Comparison of ENCODE assay signal across 11 mouse cellular contexts in the genomic region with DNA sequence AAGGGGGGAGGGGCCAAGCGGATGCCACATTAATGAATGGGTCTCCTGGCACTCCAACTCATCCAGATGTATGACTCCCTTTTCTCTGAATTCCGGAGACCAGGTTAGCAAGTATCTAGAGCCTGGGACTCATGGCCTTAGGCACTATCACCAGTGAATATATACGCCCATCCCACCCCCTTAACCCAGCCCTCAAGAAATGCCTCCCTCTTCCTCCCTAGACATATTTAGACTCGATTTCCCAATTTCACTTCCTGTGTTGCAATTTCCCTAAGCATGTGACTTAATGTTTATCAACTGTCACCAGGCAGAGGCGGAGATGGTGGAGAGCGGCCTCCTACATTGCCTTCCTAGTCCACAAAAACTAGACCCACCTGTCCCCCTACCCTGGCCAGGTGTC. TPM values are rescaled to one million over a fixed set of nuclear protein-coding genes. Genes with fewer than 3 reads are reported as not detected.
DNase-seq lines count a peak whose midpoint lies in the region; ATAC-seq and TF ChIP-seq lines count a peak whose summit lies in the region.
"Had no signal": no experiment of that assay in that cellular context is flagged by ENCODE, and none has a peak within 500 bp of the region (broad histone marks: within the 10 kb centered on the region; RNA-seq: fewer than 3 reads in every experiment).

No protein-coding gene starts in this region.

- peaks cover 6% of the 10 kb centered on the region for H3K9me3 ChIP-seq in heart, embryonic 13.5 days
- no peaks in the 10 kb centered on the region for H3K9me3 ChIP-seq in lung, embryonic 14.5 days (ENCODE audit: low read depth, low read length)
- no peaks in the 10 kb centered on the region for H3K9me3 ChIP-seq in stomach, postnatal 0 days (ENCODE audit: control insufficient read depth, low read length)
- H3K9me3 ChIP-seq in midbrain, embryonic 13.5 days, result 0 out of 2 replicates have a peak, but pooled peaks cover 3% of the 10 kb centered on the region

- DNase-seq in layer of hippocampus, adult 9-11 months, result peak; percentile 70
- DNase-seq in layer of hippocampus, postnatal 36 days, result no peak
- DNase-seq in lung, embryonic 14.5 days, result peak; percentile 75
- no peak for DNase-seq in stomach, postnatal 0 days (ENCODE audit: low spot score)
- DNase-seq in cerebellum, adult 2 months, result no peak
- DNase-seq: cerebellum, adult 11-12 months; thymus, postnatal 36 days had no signal

- TF ChIP-seq EP300 in stomach, postnatal 0 days (optimal IDR thresholded peaks at IDR 0.05), result no peak

- H3K27me3 ChIP-seq in heart, embryonic 13.5 days (replicated peaks), result no peaks in the 10 kb centered on the region
- no peaks in the 10 kb centered on the region for H3K27me3 ChIP-seq in lung, embryonic 14.5 days (ENCODE audit: insufficient read depth, low read length)
- H3K27me3 ChIP-seq in stomach, postnatal 0 days (ENCODE audit: control insufficient read depth, insufficient read depth, low read length), result no peaks in the 10 kb centered on the region
- no peaks in the 10 kb centered on the region for H3K27me3 ChIP-seq in midbrain, embryonic 13.5 days
- H3K27me3 ChIP-seq in cerebellum, adult 2 months (ENCODE audit: control insufficient read depth, insufficient read depth, low read length), result no peaks in the 10 kb centered on the region; the same call in 1 of the 2 replicates
- H3K27me3 ChIP-seq: limb, embryonic 15.5 days had no signal

- no peak for TF ChIP-seq CTCF in lung, embryonic 14.5 days (IDR thresholded peaks at IDR 0.05; ENCODE audit: low read depth)
- TF ChIP-seq CTCF in stomach, postnatal 0 days (IDR thresholded peaks at IDR 0.05; ENCODE audit: low read depth), result no peak
- no peak for TF ChIP-seq CTCF in cerebellum, adult 2 months (IDR thresholded peaks at IDR 0.05; ENCODE audit: borderline replicate concordance, insufficient read depth, low read depth, low read length)

- H3K4me3 ChIP-seq in heart, embryonic 13.5 days, result no peak overlapping the region
- no peak overlapping the region for H3K4me3 ChIP-seq in lung, embryonic 14.5 days (ENCODE audit: low read depth, low read length)
- H3K4me3 ChIP-seq in stomach, postnatal 0 days (ENCODE audit: low read depth, low read length), result no peak overlapping the region
- H3K4me3 ChIP-seq in midbrain, embryonic 13.5 days (replicated peaks), result no peak overlapping the region
- no peak overlapping the region for H3K4me3 ChIP-seq in cerebellum, adult 2 months (replicated peaks; ENCODE audit: insufficient read depth, low read depth, low read length)
- H3K4me3 ChIP-seq: erythroblast, embryonic 14.5 days; limb, embryonic 15.5 days had no signal

- H3K4me2 ChIP-seq in heart, embryonic 13.5 days, result no peak overlapping the region
- H3K4me2 ChIP-seq in lung, embryonic 14.5 days, result no peak overlapping the region
- H3K4me2 ChIP-seq in stomach, postnatal 0 days (replicated peaks; ENCODE audit: low read depth), result no peak overlapping the region
- H3K4me2 ChIP-seq in midbrain, embryonic 13.5 days (replicated peaks), result no peak overlapping the region
- H3K4me2 ChIP-seq: limb, embryonic 15.5 days had no signal

- peaks cover 41% of the 10 kb centered on the region for H3K4me1 ChIP-seq in heart, embryonic 13.5 days
- H3K4me1 ChIP-seq in lung, embryonic 14.5 days (ENCODE audit: insufficient read depth), result peaks cover 8% of the 10 kb centered on the region
- H3K4me1 ChIP-seq in stomach, postnatal 0 days (replicated peaks; ENCODE audit: control insufficient read depth, insufficient read depth), result no peaks in the 10 kb centered on the region
- no peaks in the 10 kb centered on the region for H3K4me1 ChIP-seq in midbrain, embryonic 13.5 days (replicated peaks)
- no peaks in the 10 kb centered on the region for H3K4me1 ChIP-seq in cerebellum, adult 2 months (ENCODE audit: control insufficient read depth, insufficient read depth, low read length)

- WGBS in heart, embryonic 13.5 days, result 66% methylated on average over 6 of the region's 6 CpGs
- 53% methylated on average over 6 of the region's 6 CpGs for WGBS in lung, embryonic 14.5 days
- 54% methylated on average over 6 of the region's 6 CpGs for WGBS in stomach, postnatal 0 days
- 83% methylated on average over 6 of the region's 6 CpGs for WGBS in midbrain, embryonic 13.5 days
- WGBS in cerebellum, adult 2 months, result 87% methylated on average over 6 of the region's 6 CpGs

- no peak overlapping the region for H3K9ac ChIP-seq in heart, embryonic 13.5 days
- no peak overlapping the region for H3K9ac ChIP-seq in lung, embryonic 14.5 days
- H3K9ac ChIP-seq in stomach, postnatal 0 days (ENCODE audit: low read length), result no peak overlapping the region
- H3K9ac ChIP-seq in midbrain, embryonic 13.5 days (replicated peaks), result no peak overlapping the region
- H3K9ac ChIP-seq: limb, embryonic 15.5 days had no signal

- 0 out of 2 replicates have a peak overlapping the region, but pooled peaks have one; percentile 21 for H3K27ac ChIP-seq in heart, embryonic 13.5 days (replicated peaks)
- no peak overlapping the region for H3K27ac ChIP-seq in lung, embryonic 14.5 days (ENCODE audit: low read depth)
- no peak overlapping the region for H3K27ac ChIP-seq in stomach, postnatal 0 days (replicated peaks)
- no peak overlapping the region for H3K27ac ChIP-seq in midbrain, embryonic 13.5 days
- no peak overlapping the region for H3K27ac ChIP-seq in cerebellum, adult 2 months (ENCODE audit: insufficient read depth, low read length)

- no peaks in the 10 kb centered on the region for H3K36me3 ChIP-seq in heart, embryonic 13.5 days
- no peaks in the 10 kb centered on the region for H3K36me3 ChIP-seq in lung, embryonic 14.5 days (ENCODE audit: insufficient read depth)
- H3K36me3 ChIP-seq in stomach, postnatal 0 days (ENCODE audit: control insufficient read depth, insufficient read depth, low read length), result no peaks in the 10 kb centered on the region
- no peaks in the 10 kb centered on the region for H3K36me3 ChIP-seq in midbrain, embryonic 13.5 days
- H3K36me3 ChIP-seq: limb, embryonic 15.5 days had no signal

- ATAC-seq in heart, embryonic 13.5 days (ENCODE audit: extremely low read depth, insufficient number of reproducible peaks, low FRiP score, low TSS enrichment), result no peak
- peak; percentile 44; the same call in 1 of the 2 replicates for ATAC-seq in lung, embryonic 14.5 days (ENCODE audit: insufficient read depth)
- peak; percentile 58; the same call in 1 of the 2 replicates for ATAC-seq in stomach, postnatal 0 days (ENCODE audit: low FRiP score, low TSS enrichment)
- ATAC-seq in midbrain, embryonic 13.5 days, result no peak

- no peak for TF ChIP-seq POLR2A in cerebellum, adult 2 months (IDR thresholded peaks at IDR 0.05; ENCODE audit: borderline replicate concordance, insufficient read depth, low read length)

RNA-seq across cellular contexts. Expression of a gene that starts 9.3 kb away (rescaled TPM):
- total RNA-seq in layer of hippocampus, postnatal 36 days (2021), result under 1 TPM in 1 of 2 experiments, not detected in 1; 0.50 TPM
- polyA plus RNA-seq in heart, embryonic 13.5 days (2015; fragmentation: Nextera tagmentation; extraction: Ambion mirVana), result not detected in 2 replicates
- not detected in 2 replicates for polyA plus RNA-seq in lung, embryonic 14.5 days (2014; fragmentation: Nextera tagmentation; extraction: Ambion mirVana)
- polyA plus RNA-seq in stomach, postnatal 0 days (2015; fragmentation: Nextera tagmentation; extraction: Ambion mirVana), result not detected in 2 replicates
- not detected in 2 replicates for polyA plus RNA-seq in midbrain, embryonic 13.5 days (2015; fragmentation: Nextera tagmentation; extraction: Ambion mirVana)
- polyA plus RNA-seq in cerebellum, adult 2 months (2012; rRNA removed), result not detected in 2 replicates
- polyA plus RNA-seq: erythroblast, embryonic 14.5 days; limb, embryonic 15.5 days had no signal

RNA-seq across cellular contexts. Expression of a gene that starts 33.0 kb away (rescaled TPM):
- 10 to 100 TPM; 77.1 to 81.3 TPM for total RNA-seq in layer of hippocampus, postnatal 36 days (2021)
- 145 and 149 TPM in 2 replicates for polyA plus RNA-seq in heart, embryonic 13.5 days (2015; fragmentation: Nextera tagmentation; extraction: Ambion mirVana)
- polyA plus RNA-seq in lung, embryonic 14.5 days (2014; fragmentation: Nextera tagmentation; extraction: Ambion mirVana), result 266 and 274 TPM in 2 replicates
- 53.6 and 56.6 TPM in 2 replicates for polyA plus RNA-seq in stomach, postnatal 0 days (2015; fragmentation: Nextera tagmentation; extraction: Ambion mirVana)
- polyA plus RNA-seq in midbrain, embryonic 13.5 days (2015; fragmentation: Nextera tagmentation; extraction: Ambion mirVana), result 517 and 614 TPM in 2 replicates
- 207 and 217 TPM in 2 replicates for polyA plus RNA-seq in cerebellum, adult 2 months (2012; rRNA removed)

RNA-seq across cellular contexts. Expression of a gene that starts 52.0 kb away (rescaled TPM):
- 100 to 1,000 TPM; 116 to 123 TPM for total RNA-seq in layer of hippocampus, postnatal 36 days (2021)
- polyA plus RNA-seq in heart, embryonic 13.5 days (2015; fragmentation: Nextera tagmentation; extraction: Ambion mirVana), result 4.6 and 5.3 TPM in 2 replicates
- polyA plus RNA-seq in lung, embryonic 14.5 days (2014; fragmentation: Nextera tagmentation; extraction: Ambion mirVana), result 10.2 and 12.6 TPM in 2 replicates
- polyA plus RNA-seq in stomach, postnatal 0 days (2015; fragmentation: Nextera tagmentation; extraction: Ambion mirVana), result 2.6 and 3.2 TPM in 2 replicates
- polyA plus RNA-seq in midbrain, embryonic 13.5 days (2015; fragmentation: Nextera tagmentation; extraction: Ambion mirVana), result 7.2 and 8.0 TPM in 2 replicates
- polyA plus RNA-seq in cerebellum, adult 2 months (2012; rRNA removed), result 37.4 and 40.6 TPM in 2 replicates

Comparison
In these comparisons a context has a peak if more than half of its experiments do, and no peak if none do; other contexts are left out.
1. DNase-seq: peak in layer of hippocampus, adult 9-11 months (single experiment) and lung, embryonic 14.5 days (single experiment); none in layer of hippocampus, postnatal 36 days (0 of 2), stomach, postnatal 0 days (single experiment) and cerebellum, adult 2 months (0 of 2).
2. ATAC-seq: peak in lung, embryonic 14.5 days (single experiment) and stomach, postnatal 0 days (single experiment); none in heart, embryonic 13.5 days (single experiment) and midbrain, embryonic 13.5 days (single experiment).